Mouse (Mus musculus) adipocyte (in vitro differentiated cells): ENCODE measurements around the gene Loxl1.

Experiments used
- DNase-seq: peaks from one replicate; pipeline ENCODE4 v3.0.0-alpha.2; 2016; ENCODE audit warnings: low spot score

The Loxl1 gene

DNA sequence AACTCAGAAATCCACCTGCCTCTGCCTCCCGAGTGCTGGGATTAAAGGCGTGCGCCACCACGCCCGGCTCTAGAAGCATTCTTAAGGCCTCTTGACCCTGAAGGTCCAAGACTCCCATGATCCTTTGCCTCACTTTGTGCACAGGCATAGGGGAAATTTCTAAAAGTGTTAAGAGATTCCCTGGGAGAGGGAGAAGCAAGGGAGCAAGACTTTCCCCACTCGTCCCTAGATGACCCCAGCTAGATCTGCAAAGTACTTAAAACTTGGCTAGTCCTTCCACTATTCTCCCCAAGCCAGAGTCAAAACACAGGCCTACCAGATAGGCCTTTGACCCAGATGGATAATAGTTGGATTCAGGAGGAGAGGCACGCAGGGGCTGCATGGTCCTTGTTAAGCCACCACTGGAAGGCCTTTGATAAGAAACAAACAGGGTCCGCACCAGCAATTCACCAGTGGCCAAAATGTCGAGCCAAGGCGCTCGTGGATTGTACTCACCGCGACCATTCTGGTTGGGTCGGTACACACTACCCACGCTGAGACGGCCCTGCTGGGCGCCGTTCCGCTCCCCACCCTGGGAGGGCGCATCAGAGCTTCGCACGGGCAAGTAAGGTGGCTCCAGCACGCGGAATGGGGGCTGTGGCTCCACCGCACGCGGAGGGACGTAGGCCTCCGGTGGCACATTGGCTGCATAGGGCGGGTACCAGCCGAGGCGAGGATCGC lies 1.6 kb downstream of the Loxl1 start:
- peak; percentile 79 for DNase-seq

DNA sequence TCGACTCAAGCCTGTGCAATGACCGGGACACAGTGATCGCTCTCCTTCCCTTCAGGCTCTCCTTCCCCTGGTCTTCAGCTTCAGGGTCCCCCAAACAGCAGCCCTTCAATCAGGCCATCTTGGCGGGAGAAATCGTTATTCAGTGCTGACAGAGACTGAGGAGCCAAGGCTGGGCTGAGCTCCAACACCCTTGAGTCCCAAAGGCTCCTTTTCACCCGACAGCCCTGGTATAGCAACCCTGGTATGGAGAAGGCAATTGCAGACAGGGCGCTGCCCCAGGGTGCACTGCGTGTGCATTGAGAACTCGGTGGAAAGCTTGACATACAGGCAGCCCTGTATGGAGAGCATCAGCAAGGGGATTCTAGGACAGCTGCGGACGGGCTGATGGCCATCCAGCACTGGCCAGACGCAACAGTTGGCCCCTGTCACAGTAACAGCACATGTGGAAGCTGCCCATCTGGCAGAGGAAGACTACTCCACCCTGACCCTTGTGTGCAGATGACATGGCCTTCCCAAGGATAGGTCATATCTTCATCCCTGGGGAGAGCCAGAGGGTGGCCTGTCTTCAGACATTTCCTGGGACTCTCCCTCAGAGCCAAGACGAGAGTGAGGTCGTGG lies 2.8 kb downstream of the Loxl1 start:
- DNase-seq = peak; percentile 75

DNA sequence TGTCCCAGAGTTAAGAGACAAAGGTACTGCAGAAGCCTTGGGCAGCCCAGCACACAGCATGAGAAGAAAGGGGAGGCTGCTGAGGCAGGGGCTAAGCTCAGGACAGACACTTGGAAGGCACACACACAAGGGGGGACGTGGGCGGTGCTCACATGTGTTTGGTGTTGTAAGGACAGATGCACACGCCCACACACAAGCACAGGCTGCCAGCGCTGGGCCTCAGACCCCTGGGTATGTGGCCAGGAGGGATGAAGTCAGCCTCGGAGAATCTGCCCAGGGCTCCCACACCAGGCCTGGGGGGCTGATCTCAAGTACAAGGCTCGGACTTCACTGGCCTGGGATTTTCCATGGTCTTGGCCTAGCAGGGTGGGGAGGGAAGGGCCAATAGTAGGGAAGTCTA lies 4.6 kb downstream of the Loxl1 start:
- peak; percentile 47 for DNase-seq

DNA sequence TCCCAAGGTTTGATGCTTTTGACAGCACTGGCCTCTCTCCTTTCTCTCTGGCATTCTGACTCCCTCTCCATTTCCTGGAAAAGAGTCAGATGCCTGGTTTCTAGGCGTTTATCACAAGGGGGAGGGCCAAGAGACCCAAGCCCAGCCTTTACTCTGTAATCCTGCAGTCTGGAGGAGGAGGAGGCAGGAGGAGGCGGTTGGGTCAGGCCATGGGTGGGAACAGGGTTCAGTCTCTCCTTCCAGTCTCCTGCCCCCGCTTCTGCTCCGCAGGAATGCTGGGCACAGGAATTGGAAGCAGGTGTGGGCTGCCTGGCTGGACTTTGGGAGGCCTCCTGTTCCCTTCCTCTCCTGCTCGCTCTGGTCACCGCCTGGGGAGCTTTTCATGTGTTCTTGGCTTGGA lies 7.3 kb downstream of the Loxl1 start:
- DNase-seq = peak; percentile 93

DNA sequence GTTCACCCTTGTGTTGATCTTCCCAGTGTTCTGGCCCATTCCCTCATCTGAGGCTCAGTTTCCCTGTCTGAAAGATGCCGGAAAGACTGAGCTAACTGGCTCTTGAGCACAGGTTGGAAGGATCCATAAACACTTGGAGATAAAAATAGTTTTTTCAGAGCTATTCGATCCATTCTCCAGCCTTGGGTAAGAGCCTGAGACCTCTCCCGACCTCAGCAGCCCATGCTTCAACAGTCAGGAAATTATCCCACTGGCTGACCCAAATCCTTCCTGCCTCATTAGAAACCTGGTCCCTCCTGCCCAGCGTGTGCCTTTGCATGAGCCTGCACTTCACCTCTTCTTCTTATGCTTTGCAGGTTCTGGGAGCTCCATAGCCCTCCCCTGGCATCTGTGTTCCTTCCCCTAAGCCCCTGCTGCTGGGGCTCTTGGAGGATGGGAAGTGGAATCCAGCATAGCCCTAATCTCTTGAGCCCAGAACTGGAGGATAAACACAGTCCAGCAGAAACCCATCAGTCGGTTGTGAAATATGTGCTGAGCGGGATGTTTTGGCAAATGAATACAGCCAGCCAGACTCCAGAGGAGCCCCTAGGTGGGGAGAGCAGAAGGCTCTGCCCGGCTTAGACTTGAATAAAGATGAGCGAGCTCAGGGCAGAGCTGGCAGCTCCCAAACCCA lies 9.3 kb downstream of the Loxl1 start:
- peak; percentile 47 for DNase-seq

DNA sequence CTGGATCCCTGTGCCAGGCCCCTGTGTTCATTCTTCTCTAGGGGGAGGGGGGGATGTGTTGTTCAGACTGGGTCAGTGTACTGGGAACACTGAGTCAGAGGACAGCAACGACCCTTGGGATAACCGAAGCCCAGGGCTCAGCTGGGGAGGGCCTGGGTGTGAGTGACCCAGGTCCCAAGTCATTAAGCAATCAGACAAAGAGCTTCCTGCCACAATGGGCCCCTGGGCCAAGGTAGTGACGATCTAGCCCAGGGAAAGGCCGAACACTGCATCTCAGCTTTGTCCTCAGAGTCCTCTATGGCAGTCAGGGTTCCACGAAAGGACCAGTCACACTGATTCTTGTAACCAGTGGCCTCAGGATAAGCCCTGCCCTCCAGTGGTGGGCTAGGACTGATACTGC lies 9.9 kb downstream of the Loxl1 start:
- DNase-seq = no peak

DNA sequence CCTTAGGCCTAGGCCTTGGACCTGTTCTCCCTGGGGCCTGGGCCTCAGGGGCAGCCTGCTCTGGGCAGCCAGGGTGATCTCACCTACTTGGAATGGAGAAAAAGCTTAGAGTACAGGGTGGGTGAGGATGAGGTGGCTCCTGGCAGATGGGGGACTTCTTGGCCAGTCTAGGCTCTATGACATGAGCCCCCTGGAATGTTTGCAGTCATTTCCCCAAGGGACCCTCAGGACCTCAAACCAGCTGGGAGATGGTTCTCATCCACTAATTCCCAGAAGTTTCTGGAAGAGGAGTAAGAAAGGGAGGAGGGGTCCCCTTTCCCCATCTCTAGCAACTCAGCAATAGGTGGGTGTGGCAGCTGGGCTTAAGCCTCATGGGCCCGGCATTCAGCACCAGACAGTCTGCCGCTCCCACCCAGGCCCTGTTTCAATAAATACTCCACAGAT lies 13.6 kb downstream of the Loxl1 start:
- DNase-seq = no peak

DNA sequence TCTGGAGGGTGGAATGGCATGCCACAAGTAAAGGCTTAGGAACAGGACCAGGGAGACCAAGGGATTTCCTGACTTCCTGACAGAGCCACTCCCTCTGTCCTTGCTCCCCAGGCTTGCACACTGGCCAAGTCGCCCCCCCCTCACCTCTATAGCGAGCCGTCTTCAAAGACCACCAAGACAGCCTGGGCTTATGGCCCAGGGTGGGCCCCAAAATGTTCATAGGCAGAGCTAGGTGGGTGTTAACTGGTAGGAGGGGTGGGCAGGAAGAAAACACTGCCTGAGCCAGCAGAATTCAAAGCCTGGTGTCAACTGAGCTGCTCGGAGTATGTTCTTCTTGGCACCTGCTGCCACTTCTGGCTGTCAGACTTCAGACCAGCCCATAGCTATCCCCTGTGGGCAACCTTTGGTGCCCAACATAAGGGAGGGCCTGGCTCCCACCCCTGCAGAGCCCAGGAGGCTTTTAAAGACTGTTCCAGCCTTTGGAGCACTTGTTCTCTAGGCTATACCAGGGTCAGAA lies 15.0 kb downstream of the Loxl1 start:
- DNase-seq = no peak

DNA sequence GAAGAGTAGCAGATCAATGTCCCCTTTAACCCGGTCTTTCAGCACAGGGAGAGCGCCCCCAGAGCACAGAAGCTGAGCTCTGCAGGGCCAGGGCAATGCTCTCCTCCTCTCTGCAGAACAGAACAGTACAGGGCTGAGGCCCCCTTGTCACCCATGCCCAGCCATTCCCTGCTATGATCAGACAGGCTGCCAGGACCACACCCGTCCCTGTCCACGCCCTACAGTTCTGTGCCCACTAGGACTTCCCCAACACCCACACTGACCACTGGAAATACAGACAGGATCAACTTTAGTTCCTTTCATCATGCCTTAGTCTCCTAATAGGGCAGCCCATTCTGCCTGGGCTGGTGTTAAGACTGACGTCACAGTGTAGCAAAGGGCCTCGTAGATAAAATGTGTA lies 15.9 kb downstream of the Loxl1 start:
- DNase-seq = no peak

DNA sequence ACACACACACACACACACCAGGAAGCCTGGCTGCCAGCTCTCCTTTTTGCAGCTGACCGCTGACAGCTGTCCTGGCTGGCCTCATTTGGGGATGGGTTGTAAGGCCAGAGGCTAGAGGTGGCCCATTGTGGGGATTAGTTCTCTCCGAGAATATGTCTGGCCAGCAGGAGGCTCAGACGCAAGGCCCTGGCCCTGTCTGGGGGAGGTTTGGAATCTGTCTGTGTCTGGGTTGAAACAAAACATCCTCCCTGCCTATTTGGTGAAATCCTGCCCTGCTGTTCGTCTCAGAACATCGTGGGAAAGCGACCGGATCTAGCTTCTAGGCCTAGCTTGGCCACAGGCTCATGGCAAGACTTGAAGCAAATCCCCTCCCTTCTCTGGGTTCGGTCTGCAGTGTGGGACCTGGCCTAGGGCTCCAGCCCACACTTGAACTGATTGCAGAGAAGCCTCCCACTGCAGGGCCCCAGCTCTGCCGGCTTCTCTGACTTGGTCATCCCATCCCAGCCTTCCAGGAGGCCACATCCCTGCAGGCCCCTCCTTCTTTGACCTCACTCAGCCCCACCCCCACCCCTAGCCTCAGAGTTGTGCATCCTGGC lies 17.1 kb downstream of the Loxl1 start:
- peak; percentile 60 for DNase-seq

DNA sequence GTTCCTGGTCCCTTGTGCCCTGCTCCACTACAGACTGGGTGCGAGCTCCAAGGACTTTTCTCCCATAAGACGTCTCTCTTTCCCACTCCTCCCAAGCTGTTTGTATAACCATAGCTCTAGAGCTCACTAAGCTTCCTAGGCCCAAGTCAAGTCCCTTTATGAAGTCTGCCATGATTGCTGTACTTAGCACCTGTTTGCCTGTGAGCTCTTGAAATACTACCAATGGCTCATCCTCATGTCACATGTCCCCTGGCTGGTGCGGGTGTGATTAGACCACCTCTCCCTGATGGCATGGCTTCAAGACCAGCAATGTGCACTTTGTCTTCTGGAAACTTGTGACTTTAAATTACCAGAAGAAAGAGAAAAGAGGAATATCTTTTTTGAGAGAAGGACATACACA lies 17.6 kb downstream of the Loxl1 start:
- no peak for DNase-seq

DNA sequence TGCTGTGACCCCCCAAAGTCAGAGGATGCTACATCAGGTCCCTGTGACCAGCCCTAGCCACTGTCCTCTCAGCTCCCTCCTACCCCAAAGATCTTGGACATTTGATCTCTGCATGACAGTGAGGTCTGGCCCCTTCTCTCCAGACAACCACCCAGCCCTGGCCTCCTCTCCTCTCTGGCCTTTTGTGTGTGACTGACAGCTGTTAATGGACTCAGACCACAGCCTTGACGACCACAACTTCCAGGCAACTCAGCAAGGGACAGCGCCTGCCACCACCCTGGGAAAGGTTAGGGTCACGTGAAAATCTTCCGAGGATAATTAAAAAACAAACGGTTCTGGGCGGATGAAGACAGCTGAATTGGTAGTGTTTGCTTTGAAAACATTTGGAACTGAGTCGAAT lies 18.5 kb downstream of the Loxl1 start:
- DNase-seq = no peak

DNA sequence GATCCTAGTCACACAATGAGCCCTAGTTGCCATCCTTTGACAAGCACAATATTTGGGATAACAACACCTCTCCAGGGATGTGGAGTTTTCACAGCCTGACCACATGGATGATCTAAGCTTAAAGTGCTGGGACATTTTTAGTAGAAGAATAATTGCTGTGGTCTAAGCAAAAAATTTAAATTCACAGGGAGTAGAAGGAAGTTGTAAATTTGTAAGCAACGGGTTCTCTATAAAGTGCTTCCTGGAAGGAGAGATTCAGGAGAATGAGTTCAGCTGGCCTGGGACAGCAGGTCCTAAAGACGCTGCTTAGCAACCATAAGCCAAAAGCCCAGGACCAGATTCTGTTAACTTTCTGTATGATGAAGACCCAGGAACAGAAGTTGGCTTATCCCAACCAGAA lies 23.1 kb downstream of the Loxl1 start:
- DNase-seq = no peak

DNA sequence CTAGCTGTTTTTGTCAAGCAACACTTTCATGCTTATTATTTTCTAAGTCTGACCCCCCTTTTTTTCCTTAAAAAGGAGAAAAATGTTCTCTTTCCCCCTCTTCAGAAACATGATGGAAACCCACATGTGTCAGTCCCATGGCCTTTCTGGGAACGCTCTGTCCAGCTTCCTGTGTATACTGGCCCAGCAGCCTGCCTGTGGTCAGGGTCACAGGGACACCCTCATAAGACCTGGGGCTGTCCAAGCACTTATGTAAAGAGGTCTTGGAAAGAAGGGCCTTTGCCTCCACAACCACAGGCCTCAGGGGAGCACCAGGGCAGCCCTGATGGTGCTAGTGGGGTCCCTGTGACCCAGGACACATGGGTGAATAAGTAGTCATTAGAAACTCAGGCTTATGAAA lies 23.9 kb downstream of the Loxl1 start:
- DNase-seq = no peak

DNA sequence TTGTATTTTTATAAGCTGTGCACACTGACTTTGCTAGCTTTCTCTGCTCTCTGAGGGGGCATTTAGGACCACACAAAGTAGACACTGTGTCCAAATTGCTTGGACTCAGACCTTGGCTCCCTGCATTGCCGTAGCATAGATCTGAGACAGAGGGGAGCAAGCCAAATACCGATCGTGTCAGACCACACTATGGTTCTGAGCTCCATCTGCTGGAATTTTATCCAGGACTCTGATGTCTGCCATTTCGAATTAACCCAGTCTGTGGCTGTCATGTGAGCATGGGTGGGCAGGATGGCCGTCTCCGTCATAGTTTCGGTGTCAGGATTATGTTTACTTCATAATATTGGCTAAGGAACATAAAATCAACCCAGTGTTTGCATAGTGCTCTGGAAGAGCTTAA lies 29.6 kb downstream of the Loxl1 start:
- DNase-seq = no peak

DNA sequence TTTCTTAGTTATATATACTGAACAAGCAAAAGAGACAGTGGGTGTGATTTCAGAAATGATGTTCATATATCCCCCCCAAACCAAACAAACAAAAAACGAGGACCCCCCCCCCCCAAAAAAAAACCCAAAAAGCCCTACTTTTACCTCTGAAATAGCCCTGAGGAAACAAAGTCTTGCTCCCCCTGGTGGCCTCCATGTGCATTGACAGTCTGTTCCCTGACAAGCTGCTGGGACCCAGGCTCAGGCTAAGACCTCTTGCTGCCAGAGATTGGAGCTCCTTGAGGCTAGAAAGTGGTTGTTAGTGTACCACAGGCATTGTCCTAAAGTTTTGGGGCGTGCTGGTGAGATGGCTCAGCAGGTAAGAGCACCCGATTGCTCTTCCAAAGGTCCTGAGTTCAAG lies 31.4 kb downstream of the Loxl1 start:
- peak; percentile 53 for DNase-seq

DNA sequence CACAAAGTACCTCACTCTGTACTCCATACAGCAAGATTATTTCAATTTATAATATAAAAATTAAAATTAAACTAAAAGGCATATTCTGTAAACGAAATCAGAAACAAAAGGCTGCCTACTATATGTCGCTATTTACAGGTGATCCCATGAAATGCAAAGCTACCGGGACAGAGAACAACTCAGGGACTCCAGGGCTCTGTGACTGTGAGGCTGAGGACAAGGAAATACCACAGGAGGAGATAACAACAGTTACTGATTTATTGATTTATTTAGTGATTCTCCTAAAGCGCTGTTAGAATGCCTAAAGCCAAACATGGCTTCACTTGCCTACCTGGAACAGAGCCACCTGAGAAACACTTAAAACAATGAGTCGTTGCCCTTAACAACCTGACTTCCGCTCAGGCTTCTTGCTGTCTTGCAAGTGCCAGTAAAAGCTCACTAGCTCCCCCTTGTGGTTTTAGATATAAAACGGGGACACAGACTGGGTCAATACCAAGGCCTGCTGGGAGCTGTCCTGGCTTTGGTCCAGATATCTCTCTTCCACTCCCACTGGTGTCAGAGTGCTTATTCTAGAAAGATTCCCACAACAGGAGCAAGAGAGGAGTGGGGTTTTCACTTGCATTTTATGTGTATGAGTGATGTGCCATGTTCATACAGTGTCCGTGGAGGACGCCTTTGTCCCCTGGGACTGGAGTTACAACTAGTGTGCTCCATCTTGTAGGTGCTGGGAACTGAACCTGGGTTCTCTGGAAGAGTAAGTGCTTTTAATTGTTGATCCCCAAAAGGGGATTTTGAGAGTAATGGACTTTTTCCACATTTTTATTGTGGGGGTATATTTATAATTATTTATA lies 32.5 kb downstream of the Loxl1 start:
- peak; percentile 97 for DNase-seq

DNA sequence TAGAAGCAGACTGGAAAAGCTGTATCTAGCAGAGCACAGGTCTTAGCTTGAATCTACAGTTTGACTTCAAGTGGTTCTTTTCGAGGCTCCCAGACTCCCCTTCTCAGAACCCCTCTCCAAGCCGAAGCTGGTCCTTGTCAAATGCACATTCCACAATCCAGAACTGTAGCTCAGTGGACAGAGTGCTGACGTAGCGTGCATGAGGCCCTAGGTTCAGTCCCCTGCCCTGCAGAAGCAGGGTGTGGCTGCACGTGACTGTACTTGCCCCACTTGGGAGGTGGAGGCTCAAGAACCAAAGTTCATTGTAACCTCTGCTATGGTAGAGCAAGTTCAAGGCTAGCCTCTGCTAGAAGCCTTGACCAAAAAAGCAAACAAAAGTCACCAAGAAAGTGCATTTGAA lies 33.2 kb downstream of the Loxl1 start:
- no peak for DNase-seq

DNA sequence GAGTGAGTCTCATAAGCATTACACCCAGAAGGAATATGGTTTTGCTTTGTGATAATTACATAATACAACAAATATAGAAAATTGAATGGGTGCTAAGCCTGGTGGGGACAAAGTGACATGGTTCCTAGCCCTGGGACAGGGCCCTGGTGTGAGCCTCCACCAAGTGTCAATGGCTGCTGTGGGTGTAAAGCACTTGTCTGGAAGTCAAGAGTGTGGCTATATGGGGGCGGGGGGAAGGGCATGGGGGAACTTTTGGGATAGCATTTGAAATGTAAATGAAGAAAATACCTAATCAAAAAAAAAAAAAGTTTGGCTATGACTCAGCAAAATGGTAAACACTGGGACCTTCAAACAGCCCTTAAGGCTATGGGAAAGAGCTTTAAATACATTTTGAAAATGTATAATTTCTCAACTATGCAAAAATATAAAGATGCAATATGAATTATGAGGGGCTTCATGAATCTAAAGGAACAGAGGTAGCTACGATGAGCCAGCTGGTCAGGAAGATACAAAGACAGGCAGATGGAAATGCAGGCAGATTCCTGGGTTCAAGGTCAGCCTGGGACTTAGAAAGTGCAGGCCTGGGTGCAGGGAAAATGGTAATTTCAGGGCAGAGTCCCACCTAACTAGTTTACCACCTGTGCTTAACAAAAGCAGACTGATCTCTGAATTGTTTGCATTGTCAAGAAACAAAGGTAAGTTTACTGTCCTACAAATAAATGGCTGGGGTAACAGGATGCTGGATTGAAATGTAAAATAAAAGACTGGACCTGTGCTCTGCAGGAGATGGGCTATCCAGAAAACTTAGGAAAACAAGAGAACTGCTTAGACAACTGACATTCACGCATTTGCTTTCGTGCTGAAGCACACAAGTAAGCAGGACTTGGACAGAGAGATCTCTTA lies 33.9 kb downstream of the Loxl1 start:
- DNase-seq = no peak

DNA sequence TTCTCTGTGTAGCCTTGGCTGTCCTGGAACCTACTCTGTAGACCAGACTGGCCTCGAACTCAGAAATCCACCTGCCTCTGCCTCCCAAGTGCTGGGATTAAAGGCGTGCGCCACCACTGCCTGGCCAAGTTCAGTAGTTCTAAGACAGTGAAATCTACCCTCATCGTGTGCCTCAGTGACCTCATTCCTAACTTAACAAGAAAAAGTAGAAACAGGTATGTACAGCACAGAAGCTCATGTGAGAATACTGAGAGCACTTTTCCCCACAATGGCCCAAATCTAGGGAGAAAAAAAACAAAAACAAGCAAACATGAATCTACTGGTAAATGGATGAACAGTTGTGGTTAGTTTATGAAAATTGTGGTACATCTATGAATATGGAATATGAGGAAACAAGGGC lies 34.7 kb downstream of the Loxl1 start:
- DNase-seq = no peak

DNA sequence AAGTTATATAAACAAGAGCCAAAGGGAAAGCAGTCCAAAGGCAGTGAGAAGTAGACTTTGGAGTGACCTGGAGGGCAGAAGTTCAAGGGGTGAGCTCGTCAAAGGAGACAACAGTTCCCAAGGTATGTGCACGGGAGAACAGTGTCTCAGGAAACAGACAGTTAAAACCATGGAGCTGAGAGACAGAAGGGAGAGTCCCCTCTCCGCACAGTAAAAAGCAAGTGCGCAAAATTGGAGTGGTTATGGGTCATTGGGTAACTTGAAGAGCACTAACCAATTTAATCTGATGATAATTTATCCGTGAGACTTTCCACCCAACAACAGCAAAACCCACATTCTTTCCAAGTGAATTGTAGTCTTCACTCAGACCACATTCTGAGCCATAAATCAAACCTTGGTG lies 36.6 kb downstream of the Loxl1 start:
- DNase-seq = peak; percentile 45
